Mouse (Mus musculus) limb, embryonic 13.5 days (tissue): ENCODE results near the gene Foxn3. TPM values are rescaled to one million over a fixed set of nuclear protein-coding genes. Genes with fewer than 3 reads are reported as not detected.

Experiments
- ATAC-seq: fragments of 200-750 bp; cut with Nextera tagmentation; 2 replicates; pipeline ENCODE4 v1.8.0; 2017; ENCODE audit warnings: low read depth, moderate number of reproducible peaks, moderate TSS enrichment; ENCODE audit not compliant: low FRiP score
- H3K27ac ChIP-seq: fragments of 300-500 bp; sonication (generic); 2 replicates; pipeline ENCODE4 v1.5.1; 2015; ENCODE audit warnings: inconsistent platforms, mild to moderate bottlenecking, moderate library complexity
- H3K27me3 ChIP-seq: fragments of 300-500 bp; sonication (generic); 2 replicates; pipeline ENCODE4 v1.6.1; 2015; ENCODE audit warnings: mild to moderate bottlenecking, inconsistent platforms
- H3K36me3 ChIP-seq: fragments of 300-500 bp; sonication (generic); 2 replicates; pipeline ENCODE4 v1.6.1; 2015; ENCODE audit warnings: inconsistent platforms, mild to moderate bottlenecking, moderate library complexity
- H3K4me1 ChIP-seq: fragments of 300-500 bp; sonication (generic); 2 replicates; pipeline ENCODE4 v1.6.1; 2015; ENCODE audit warnings: inconsistent platforms
- H3K4me2 ChIP-seq: fragments of 300-500 bp; sonication (generic); replicated peaks from 2 replicates; pipeline ENCODE4 v1.6.1; 2015; ENCODE audit warnings: inconsistent platforms, mild to moderate bottlenecking, moderate library complexity
- H3K4me3 ChIP-seq: fragments of 300-500 bp; sonication (generic); 2 replicates; pipeline ENCODE4 v1.5.1; 2015; ENCODE audit warnings: moderate library complexity, mild to moderate bottlenecking, inconsistent platforms
- H3K9ac ChIP-seq: fragments of 300-500 bp; sonication (generic); 2 replicates; pipeline ENCODE4 v1.6.1; 2015; ENCODE audit warnings: mild to moderate bottlenecking, inconsistent platforms
- H3K9me3 ChIP-seq: fragments of 300-500 bp; sonication (generic); 2 replicates; pipeline ENCODE4 v1.6.1; 2016; ENCODE audit warnings: inconsistent platforms
- WGBS: fragments of 180-500 bp; shearing (Covaris S2); methylation state at CpG from one replicate; pipeline ENCODE4 v1.1.7; 2015; 5-methylcytosine and 5-hydroxymethylcytosine counted together
- polyA plus RNA-seq: library from polyadenylated mRNA; unstranded; fragments of >200 nt; fragmentation: Nextera tagmentation; extraction: Ambion mirVana; gene quantifications from 2 replicates; pipeline ENCODE4 v1.2.1, GENCODE M21; 2015

Gene Foxn3
- polyA plus RNA-seq, 1 experiment from 2014 or later: 130 TPM

DNA sequence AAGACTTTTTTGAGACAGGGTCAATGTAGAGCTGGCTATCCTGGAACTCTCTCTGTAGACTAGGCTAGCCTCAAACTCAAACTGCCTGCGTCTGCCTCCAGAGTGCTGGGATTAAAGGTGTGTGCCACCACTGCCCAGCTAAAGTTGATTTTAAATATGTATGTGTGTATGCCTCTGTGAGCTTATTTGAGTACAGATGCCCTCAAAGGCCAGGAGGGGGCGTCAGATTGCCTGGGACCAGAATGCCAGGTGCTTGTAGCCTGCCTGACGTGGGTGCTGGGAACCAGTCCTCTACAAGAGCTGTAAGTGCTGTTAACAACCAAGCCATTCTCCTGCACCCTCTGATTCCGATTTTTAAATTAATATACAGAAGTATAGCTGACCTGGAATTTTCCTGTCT is 23.2 kb downstream of the Foxn3 start:
- Histone ChIP-seq H3K27me3 (no peaks in the 10 kb centered on the region), H3K9me3 (peaks cover 16% of the 10 kb centered on the region; the same call in 1 of the 2 replicates), H3K4me1 (peaks cover 2% of the 10 kb centered on the region; the same call in 1 of the 2 replicates), H3K4me2 (no peak overlapping the region), H3K36me3 (peaks cover 26% of the 10 kb centered on the region), H3K9ac (no peak overlapping the region), H3K4me3 (no peak overlapping the region), H3K27ac (no peak overlapping the region)
- 88% methylated on average over 4 of the region's 4 CpGs for WGBS
- ATAC-seq: no peak

DNA sequence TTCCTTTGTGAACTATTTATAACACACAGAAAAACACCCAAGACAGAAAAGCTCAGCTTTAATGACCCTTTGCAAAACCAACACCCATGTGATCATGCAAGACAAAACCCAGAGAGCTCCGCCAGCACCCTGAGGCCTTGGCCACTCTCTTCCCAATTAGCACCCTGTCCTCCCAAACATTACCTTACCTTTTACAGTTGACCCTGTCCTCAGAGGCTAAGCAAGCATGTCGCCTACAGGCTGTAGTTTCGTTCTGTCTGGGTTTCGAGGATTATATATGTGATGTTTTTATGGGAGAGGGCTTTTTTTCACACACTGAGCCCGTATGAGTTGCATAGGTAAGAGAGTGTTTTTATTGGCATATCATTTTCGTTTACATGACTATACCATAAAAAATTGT is 26.1 kb downstream of the Foxn3 start:
- Histone ChIP-seq H3K9ac (no peak overlapping the region), H3K27ac (no peak overlapping the region), H3K4me2 (no peak overlapping the region), H3K36me3 (peaks cover 30% of the 10 kb centered on the region), H3K4me3 (no peak overlapping the region), H3K4me1 (no peaks in the 10 kb centered on the region), H3K9me3 (peaks cover 19% of the 10 kb centered on the region; the same call in 1 of the 2 replicates), H3K27me3 (no peaks in the 10 kb centered on the region)
- 69% methylated on average over 6 of the region's 6 CpGs for WGBS
- ATAC-seq: no peak

DNA sequence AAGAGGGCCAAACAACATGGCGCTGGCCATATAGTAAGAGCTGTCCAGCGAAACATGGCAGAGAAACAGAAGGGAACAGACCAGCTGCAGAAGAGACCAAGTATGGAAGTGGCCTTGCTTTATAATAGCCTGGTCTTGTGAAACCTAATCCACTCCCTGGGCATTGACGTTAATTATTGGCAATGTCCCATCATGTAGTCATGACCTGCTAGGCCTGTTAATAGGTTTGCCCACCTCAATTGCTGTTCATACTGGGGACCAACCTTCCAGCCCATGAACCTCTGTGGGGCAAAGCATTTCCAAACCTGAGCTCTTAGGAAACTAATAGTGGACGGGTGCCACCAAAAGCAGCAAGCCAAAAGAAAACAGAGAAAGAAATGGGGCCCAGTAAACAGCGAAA is 27.0 kb downstream of the Foxn3 start:
- ATAC-seq: no peak
- Histone ChIP-seq H3K4me3 (no peak overlapping the region), H3K4me1 (peaks cover under 1% of the 10 kb centered on the region; the same call in 1 of the 2 replicates), H3K36me3 (peaks cover 30% of the 10 kb centered on the region), H3K27ac (no peak overlapping the region), H3K9me3 (peaks cover 19% of the 10 kb centered on the region; the same call in 1 of the 2 replicates), H3K4me2 (no peak overlapping the region), H3K27me3 (no peaks in the 10 kb centered on the region), H3K9ac (no peak overlapping the region)
- WGBS: 94% methylated on average over 5 of the region's 5 CpGs

DNA sequence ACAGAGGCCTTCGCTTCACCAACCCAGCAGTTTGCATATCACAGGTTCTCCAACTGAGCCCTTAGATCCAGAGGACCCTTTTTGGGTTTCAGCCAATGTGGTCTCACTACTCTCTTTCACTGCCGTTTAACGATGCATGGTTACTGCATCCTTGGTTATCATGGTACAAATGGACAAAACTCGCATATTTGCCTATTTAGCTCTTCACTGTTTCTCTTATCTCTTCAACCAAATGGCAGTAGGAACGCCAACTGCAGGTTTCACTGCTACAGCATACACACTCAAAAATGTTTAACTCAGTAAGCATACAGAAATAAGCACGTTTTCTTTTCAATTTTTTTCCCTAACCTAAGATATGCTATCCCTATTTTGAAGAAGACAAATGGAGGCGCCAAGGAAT is 31.0 kb downstream of the Foxn3 start:
- H3K4me2 ChIP-seq: no peak overlapping the region
- peaks cover 19% of the 10 kb centered on the region; the same call in 1 of the 2 replicates for H3K9me3 ChIP-seq
- no peak for ATAC-seq
- H3K4me3 ChIP-seq: no peak overlapping the region
- H3K27ac ChIP-seq: no peak overlapping the region
- peaks cover 41% of the 10 kb centered on the region for H3K4me1 ChIP-seq
- 91% methylated on average over 7 of the region's 7 CpGs for WGBS
- H3K9ac ChIP-seq: no peak overlapping the region
- H3K27me3 ChIP-seq: no peaks in the 10 kb centered on the region
- H3K36me3 ChIP-seq: peaks cover 30% of the 10 kb centered on the region

DNA sequence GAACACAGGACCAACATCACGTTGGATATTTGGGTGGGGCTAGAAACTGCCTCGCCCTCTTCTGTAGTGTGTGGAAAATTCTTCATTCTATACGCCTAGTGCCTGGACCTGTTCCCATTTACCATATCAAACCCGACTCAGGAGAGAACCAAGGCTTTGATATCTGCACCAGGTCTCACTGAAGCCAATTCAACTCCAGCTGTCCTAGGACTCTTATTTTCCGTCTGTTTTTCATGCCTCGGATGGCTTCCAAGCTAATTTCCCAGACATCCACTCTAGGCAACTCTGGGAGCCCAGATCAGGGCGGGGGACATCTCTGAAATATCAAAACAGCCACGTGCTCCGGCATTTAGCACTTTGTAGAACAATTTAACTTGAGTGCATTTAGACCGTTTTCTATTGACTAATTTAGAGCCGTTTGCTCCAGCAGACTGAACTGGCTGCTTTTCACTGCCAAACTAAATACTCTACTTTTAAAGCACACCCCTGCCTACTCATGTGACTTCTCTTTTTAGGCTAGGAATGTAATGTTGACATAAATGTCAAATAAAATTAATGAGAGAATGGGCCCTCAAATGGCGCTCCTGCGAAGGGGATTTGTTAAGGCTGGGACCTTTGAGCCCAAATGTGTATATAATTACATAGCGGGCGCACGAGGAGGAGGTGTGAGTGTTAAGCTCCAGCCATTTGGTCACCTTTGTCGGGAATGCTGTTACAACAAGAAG is 33.5 kb downstream of the Foxn3 start:
- WGBS: 17% methylated on average over 17 of the region's 17 CpGs
- ATAC-seq: peak; percentile 71
- H3K4me3 ChIP-seq: 0 out of 2 replicates have a peak overlapping the region, but pooled peaks have one; percentile 1
- no peaks in the 10 kb centered on the region for H3K27me3 ChIP-seq
- peaks cover 52% of the 10 kb centered on the region for H3K4me1 ChIP-seq
- H3K4me2 ChIP-seq: peak overlapping the region; percentile 48
- H3K27ac ChIP-seq: peak overlapping the region; percentile 72
- no peak overlapping the region for H3K9ac ChIP-seq
- peaks cover 4% of the 10 kb centered on the region; the same call in 1 of the 2 replicates for H3K9me3 ChIP-seq
- peaks cover 14% of the 10 kb centered on the region for H3K36me3 ChIP-seq

DNA sequence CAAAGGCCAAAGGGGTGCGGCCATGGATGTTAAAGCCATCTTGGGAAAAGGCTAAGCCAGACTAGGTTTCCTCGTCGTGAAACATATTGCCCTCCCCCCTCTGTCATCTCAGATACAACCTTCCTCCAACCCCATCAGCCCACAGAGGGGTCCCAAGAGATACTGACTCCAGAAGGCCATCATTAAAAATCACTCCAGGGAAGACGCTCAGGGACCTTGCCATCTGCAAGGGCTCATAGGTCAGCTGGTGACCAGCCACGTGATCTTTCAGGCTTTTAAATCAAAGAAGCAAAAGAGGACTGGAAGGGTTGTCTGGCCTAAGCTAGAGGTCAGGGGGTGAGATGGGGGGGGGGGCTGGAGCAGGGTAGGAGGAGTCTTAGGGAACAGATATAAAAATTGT is 34.4 kb downstream of the Foxn3 start:
- H3K27ac ChIP-seq: peak overlapping the region; percentile 72
- no peak overlapping the region for H3K9ac ChIP-seq
- ATAC-seq: no peak
- H3K27me3 ChIP-seq: no peaks in the 10 kb centered on the region
- H3K4me2 ChIP-seq: peak overlapping the region; percentile 48; the same call in 1 of the 2 replicates
- H3K4me3 ChIP-seq: no peak overlapping the region
- H3K36me3 ChIP-seq: peaks cover 8% of the 10 kb centered on the region; the same call in 1 of the 2 replicates
- 47% methylated on average over 5 of the region's 5 CpGs for WGBS
- no peaks in the 10 kb centered on the region for H3K9me3 ChIP-seq
- H3K4me1 ChIP-seq: peaks cover 52% of the 10 kb centered on the region

DNA sequence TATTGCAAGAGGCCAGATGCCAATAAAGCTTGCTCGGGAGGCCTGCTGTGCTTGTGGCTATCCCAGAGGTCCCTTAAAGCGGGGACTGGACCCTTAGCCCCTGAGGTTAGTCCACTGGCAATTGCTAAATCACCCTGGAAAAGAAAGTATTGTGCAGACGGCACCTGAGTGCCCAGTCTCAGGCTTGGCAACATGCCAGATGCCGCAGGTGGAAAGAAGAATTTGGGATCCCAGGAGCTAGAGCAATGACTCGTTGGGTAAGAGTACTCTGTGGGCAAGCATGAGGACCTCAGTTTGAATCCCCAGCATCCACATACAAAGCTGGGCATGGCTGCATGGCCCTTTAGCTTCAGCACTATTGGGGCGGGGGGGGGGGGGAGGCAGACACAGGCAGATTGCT is 35.9 kb downstream of the Foxn3 start:
- H3K4me2 ChIP-seq: no peak overlapping the region
- peaks cover 52% of the 10 kb centered on the region for H3K4me1 ChIP-seq
- H3K27ac ChIP-seq: no peak overlapping the region
- no peak overlapping the region for H3K9ac ChIP-seq
- no peaks in the 10 kb centered on the region for H3K9me3 ChIP-seq
- WGBS: 39% methylated on average over 6 of the region's 6 CpGs
- 0 out of 2 replicates have a peak, but pooled peaks cover 3% of the 10 kb centered on the region for H3K36me3 ChIP-seq
- no peaks in the 10 kb centered on the region for H3K27me3 ChIP-seq
- H3K4me3 ChIP-seq: no peak overlapping the region
- no peak for ATAC-seq

DNA sequence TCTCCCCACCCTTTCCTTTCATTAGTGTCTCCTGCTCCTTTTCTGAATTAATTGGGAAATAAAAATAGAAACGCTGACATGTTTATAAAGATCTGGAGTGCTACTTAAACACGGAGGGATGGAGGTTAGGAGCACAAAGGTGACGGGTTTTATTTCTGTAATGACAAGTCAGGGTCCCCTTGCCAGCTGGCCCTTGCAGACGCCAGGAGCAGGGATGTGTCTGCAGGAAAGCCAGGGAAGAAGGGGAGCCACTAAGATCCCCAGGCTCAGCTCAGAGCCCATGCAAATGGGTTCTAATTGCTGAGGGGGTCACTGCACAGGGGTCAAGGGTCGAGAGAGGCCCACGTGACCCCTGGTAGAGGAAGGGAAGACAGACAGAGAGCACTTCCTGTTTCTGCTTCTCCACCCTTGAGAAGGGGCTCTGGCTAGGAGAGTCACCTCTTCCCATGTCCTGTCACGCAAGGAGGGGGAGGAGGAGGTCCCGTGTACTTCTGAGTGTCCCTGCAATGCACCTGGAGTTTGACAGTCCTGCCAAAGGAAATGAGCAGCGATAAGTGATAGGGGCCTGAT is 36.7 kb downstream of the Foxn3 start:
- Histone ChIP-seq H3K27me3 (no peaks in the 10 kb centered on the region), H3K4me3 (no peak overlapping the region), H3K9ac (no peak overlapping the region), H3K4me2 (no peak overlapping the region), H3K9me3 (no peaks in the 10 kb centered on the region), H3K36me3 (0 out of 2 replicates have a peak, but pooled peaks cover 3% of the 10 kb centered on the region), H3K27ac (no peak overlapping the region), H3K4me1 (peaks cover 52% of the 10 kb centered on the region)
- 38% methylated on average over 9 of the region's 9 CpGs for WGBS
- no peak for ATAC-seq

DNA sequence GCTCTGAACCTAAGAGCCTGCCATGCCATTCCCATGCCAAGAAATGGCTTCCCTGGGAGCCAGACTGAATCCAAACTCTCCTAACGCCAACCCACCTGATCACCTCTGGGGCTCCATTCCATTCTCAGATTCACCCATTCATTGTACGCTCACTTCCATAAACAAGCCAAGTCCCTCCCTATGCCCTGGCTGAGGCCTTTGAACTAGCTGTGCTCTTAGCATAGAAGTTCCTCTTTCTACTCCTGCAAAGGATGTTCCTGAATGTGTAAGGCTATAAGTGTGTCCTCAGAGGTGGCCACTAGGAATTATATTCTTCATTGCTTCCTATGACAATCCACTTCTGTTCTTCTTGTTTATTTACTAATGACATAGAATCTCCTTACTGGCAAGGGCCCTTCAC is 40.5 kb downstream of the Foxn3 start:
- Histone ChIP-seq H3K4me3 (no peak overlapping the region), H3K4me1 (peaks cover 37% of the 10 kb centered on the region), H3K4me2 (no peak overlapping the region), H3K27me3 (no peaks in the 10 kb centered on the region), H3K9ac (no peak overlapping the region), H3K27ac (no peak overlapping the region), H3K9me3 (no peaks in the 10 kb centered on the region), H3K36me3 (0 out of 2 replicates have a peak, but pooled peaks cover 3% of the 10 kb centered on the region)
- 84% methylated on average over 2 of the region's 2 CpGs for WGBS
- no peak for ATAC-seq

DNA sequence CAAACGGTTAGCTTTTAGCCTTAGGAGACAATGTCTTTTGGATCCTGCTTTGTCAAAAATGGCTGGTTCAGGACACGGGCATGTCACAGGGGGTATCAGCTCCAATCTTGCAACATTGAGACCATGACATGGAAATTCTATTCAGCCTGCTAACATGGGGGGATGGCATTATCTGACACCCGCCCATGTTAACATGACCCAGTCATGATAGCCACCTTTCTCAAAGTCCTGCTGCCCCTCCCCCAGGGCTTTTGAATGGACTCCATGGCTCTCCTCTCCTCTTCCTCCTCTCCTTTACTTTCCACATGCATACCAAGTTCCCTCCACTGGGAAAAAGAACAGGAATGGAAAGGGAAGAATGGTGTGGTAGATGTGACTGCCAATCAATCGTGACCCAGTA is 43.5 kb downstream of the Foxn3 start:
- ATAC-seq: no peak
- 82% methylated on average over 4 of the region's 4 CpGs for WGBS
- H3K4me2 ChIP-seq: no peak overlapping the region
- no peaks in the 10 kb centered on the region for H3K9me3 ChIP-seq
- peaks cover 21% of the 10 kb centered on the region; the same call in 1 of the 2 replicates for H3K4me1 ChIP-seq
- no peaks in the 10 kb centered on the region for H3K27me3 ChIP-seq
- no peak overlapping the region for H3K9ac ChIP-seq
- H3K27ac ChIP-seq: no peak overlapping the region
- H3K4me3 ChIP-seq: no peak overlapping the region
- 0 out of 2 replicates have a peak, but pooled peaks cover 3% of the 10 kb centered on the region for H3K36me3 ChIP-seq

DNA sequence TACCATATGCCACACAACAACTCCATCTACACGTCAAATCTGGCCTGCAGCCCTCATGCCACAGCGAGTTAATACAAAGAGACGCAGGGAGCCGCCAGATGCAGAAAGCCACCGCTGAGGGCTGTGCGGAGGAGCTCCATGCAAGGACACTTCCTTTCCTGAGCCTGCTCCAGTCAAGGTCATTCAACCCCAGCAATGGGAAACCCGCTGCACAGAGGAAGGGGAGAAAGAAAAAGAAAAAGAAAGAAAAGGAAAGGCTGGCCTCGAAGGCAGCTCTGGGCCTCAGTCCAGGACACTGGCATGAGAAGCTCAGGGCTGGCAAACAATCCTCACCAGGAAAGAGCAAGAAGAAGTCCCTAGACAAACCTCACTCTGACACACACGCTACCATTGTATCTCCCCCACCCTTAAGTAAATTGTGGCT is 44.2 kb downstream of the Foxn3 start:
- Histone ChIP-seq H3K36me3 (no peaks in the 10 kb centered on the region), H3K4me3 (no peak overlapping the region), H3K27ac (peak overlapping the region; percentile 67), H3K27me3 (no peaks in the 10 kb centered on the region), H3K4me2 (no peak overlapping the region), H3K9ac (no peak overlapping the region), H3K9me3 (no peaks in the 10 kb centered on the region), H3K4me1 (peaks cover 24% of the 10 kb centered on the region; the same call in 1 of the 2 replicates)
- ATAC-seq: no peak
- 72% methylated on average over 9 of the region's 9 CpGs for WGBS

DNA sequence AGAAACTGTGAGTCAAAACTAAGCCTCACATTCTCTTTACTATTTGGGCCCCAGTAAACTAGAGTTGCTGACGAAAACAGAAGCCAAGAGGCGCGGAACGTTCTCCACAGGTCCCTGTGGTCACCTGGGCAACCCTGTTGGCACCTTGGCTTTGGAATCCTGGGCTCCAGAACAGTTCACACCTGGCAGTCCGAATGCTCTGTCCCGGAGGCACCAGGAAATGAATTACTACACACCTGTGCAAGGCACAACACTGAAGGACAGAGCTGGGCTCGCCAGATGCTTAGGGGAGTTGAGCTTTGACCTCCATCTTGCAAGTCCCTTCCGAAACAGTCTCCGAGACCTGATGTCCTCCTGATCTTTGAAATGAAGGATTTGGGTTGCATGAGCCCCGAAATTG is 44.7 kb downstream of the Foxn3 start:
- Histone ChIP-seq H3K36me3 (no peaks in the 10 kb centered on the region), H3K4me3 (no peak overlapping the region), H3K9ac (no peak overlapping the region), H3K27me3 (no peaks in the 10 kb centered on the region), H3K4me2 (no peak overlapping the region), H3K27ac (no peak overlapping the region), H3K9me3 (no peaks in the 10 kb centered on the region), H3K4me1 (peaks cover 24% of the 10 kb centered on the region; the same call in 1 of the 2 replicates)
- 87% methylated on average over 10 of the region's 10 CpGs for WGBS
- no peak for ATAC-seq
